Mouse (Mus musculus) C2C12 (cell line): ENCODE results near the gene 4833439L19Rik. TPM values are rescaled to one million over a fixed set of nuclear protein-coding genes. Genes with fewer than 3 reads are reported as not detected.

Experiments
- H3K27me3 ChIP-seq: one replicate; pipeline ENCODE4 v1.6.1; 2011; ENCODE audit not compliant: control insufficient read depth, insufficient read depth, insufficient read length
- H3K36me3 ChIP-seq: one replicate; pipeline ENCODE4 v1.6.1; 2011; ENCODE audit not compliant: control insufficient read depth, insufficient read depth
- H3K4me3 ChIP-seq: one replicate; pipeline ENCODE4 v1.5.1; 2011; ENCODE audit warnings: mild to moderate bottlenecking, control low read depth; ENCODE audit not compliant: poor library complexity, insufficient read depth, severe bottlenecking
- H3K79me2 ChIP-seq: one replicate; pipeline ENCODE4 v1.6.1; 2011; ENCODE audit not compliant: control insufficient read depth, insufficient read depth
- H3K79me3 ChIP-seq: one replicate; pipeline ENCODE4 v1.6.1; 2011; ENCODE audit warnings: low read depth, control low read depth
- H3ac ChIP-seq: one replicate; pipeline ENCODE3; 2011; ENCODE audit warnings: low read depth; ENCODE audit not compliant: control insufficient read depth, insufficient read length
- CEBPB ChIP-seq: IDR thresholded peaks from one replicate; pipeline ENCODE4 v1.6.1; 2011; ENCODE audit warnings: low read depth, mild to moderate bottlenecking, control low read depth, moderate library complexity
- CTCF ChIP-seq: IDR thresholded peaks from one replicate; pipeline ENCODE4 v1.5.1; 2011; ENCODE audit not compliant: control insufficient read depth, insufficient read depth, insufficient read length
- FOSL1 ChIP-seq: IDR thresholded peaks from one replicate; pipeline ENCODE4 v1.8.0; 2011; ENCODE audit warnings: mild to moderate bottlenecking, low read length; ENCODE audit not compliant: poor library complexity, insufficient read depth, severe bottlenecking
- MAX ChIP-seq: IDR thresholded peaks from one replicate; pipeline ENCODE4 v1.6.1; 2011; ENCODE audit warnings: mild to moderate bottlenecking, control low read depth
- MYOD1 ChIP-seq: IDR thresholded peaks from one replicate; pipeline ENCODE4 v1.6.1; 2011; ENCODE audit warnings: low read depth; ENCODE audit not compliant: control insufficient read depth, insufficient read length
- MYOG ChIP-seq: IDR thresholded peaks from one replicate; pipeline ENCODE4 v1.6.1; 2011; ENCODE audit not compliant: control insufficient read depth, insufficient read length; ENCODE audit errors: extremely low read depth
- USF1 ChIP-seq: IDR thresholded peaks from one replicate; pipeline ENCODE4 v1.6.1; 2011; ENCODE audit warnings: low read depth, mild to moderate bottlenecking, control low read depth, moderate library complexity
- polyA plus RNA-seq: library from polyadenylated mRNA; unstranded; fragments of >200 nt; fragmentation: generic; extraction: Trizol; gene quantifications from one replicate; pipeline ENCODE4 v1.2.1, GENCODE M21; 2012; ENCODE audit warnings: missing spikeins

The 4833439L19Rik gene
- polyA plus RNA-seq, 1 experiment: 62.8 TPM

GRCm38 (mm10) chr13:54589996-54590951, 25.0 kb upstream of the 4833439L19Rik start, which contains the start of the genes Nop16 and Higd2a:
Nop16 (minus strand) TSS chr13:54590090.
Higd2a (plus strand) TSS chr13:54590207.
- Histone ChIP-seq H3K79me3 (peaks cover 21% of the 10 kb centered on the region), H3K27me3 (no peaks in the 10 kb centered on the region), H3K4me3 (peak within 1 kb of the TSS; percentile 79), H3K36me3 (peaks cover 35% of the 10 kb centered on the region), H3K79me2 (peaks cover 72% of the 10 kb centered on the region), H3ac (peak within 1 kb of the TSS; percentile 100)
- no peak for TF ChIP-seq MYOD1
- TF ChIP-seq MAX: peak; percentile 90
- no peak for TF ChIP-seq FOSL1
- TF ChIP-seq CEBPB: peak; percentile 16

GRCm38 (mm10) chr13:54589414-54589995, 24.3 kb upstream of the 4833439L19Rik start:
- peaks cover 72% of the 10 kb centered on the region for H3K79me2 ChIP-seq
- H3ac ChIP-seq: peak overlapping the region; percentile 74
- H3K4me3 ChIP-seq: peak overlapping the region; percentile 79
- peaks cover 42% of the 10 kb centered on the region for H3K36me3 ChIP-seq
- TF ChIP-seq MYOG (no peak), MAX (no peak), USF1 (no peak), FOSL1 (no peak), CTCF (no peak), MYOD1 (no peak), CEBPB (no peak)
- peaks cover 21% of the 10 kb centered on the region for H3K79me3 ChIP-seq
- H3K27me3 ChIP-seq: no peaks in the 10 kb centered on the region

- Histone ChIP-seq H3ac (no peak overlapping the region), H3K4me3 (no peak overlapping the region), H3K79me3 (peaks cover 17% of the 10 kb centered on the region), H3K36me3 (peaks cover 74% of the 10 kb centered on the region), H3K79me2 (peaks cover 47% of the 10 kb centered on the region), H3K27me3 (no peaks in the 10 kb centered on the region)
- TF ChIP-seq MAX (no peak), MYOD1 (no peak), USF1 (no peak), CEBPB (no peak), FOSL1 (no peak), CTCF (no peak), MYOG (no peak)
Observed at GRCm38 (mm10) chr13:54585831-54586230, 20.6 kb upstream of the 4833439L19Rik start.

GRCm38 (mm10) chr13:54582860-54583259, 17.6 kb upstream of the 4833439L19Rik start:
- Histone ChIP-seq H3K4me3 (no peak overlapping the region), H3ac (no peak overlapping the region), H3K79me2 (peaks cover 19% of the 10 kb centered on the region), H3K36me3 (peaks cover 65% of the 10 kb centered on the region), H3K27me3 (no peaks in the 10 kb centered on the region), H3K79me3 (no peaks in the 10 kb centered on the region)
- TF ChIP-seq MYOD1 (no peak), MYOG (no peak), CEBPB (no peak), USF1 (no peak), MAX (no peak), FOSL1 (no peak), CTCF (no peak)

- peaks cover 58% of the 10 kb centered on the region for H3K36me3 ChIP-seq
- H3ac ChIP-seq: no peak overlapping the region
- no peaks in the 10 kb centered on the region for H3K27me3 ChIP-seq
- TF ChIP-seq MAX: no peak
- TF ChIP-seq MYOG: no peak
- no peak for TF ChIP-seq CTCF
- TF ChIP-seq MYOD1: no peak
- no peak for TF ChIP-seq USF1
- TF ChIP-seq CEBPB: no peak
- TF ChIP-seq FOSL1: no peak
- H3K79me3 ChIP-seq: no peaks in the 10 kb centered on the region
- H3K4me3 ChIP-seq: no peak overlapping the region
- H3K79me2 ChIP-seq: peaks cover 11% of the 10 kb centered on the region
Observed at GRCm38 (mm10) chr13:54582126-54582525, 16.9 kb upstream of the 4833439L19Rik start.

- Histone ChIP-seq H3K4me3 (no peak overlapping the region), H3K27me3 (no peaks in the 10 kb centered on the region), H3K79me2 (peaks cover 7% of the 10 kb centered on the region), H3K36me3 (peaks cover 50% of the 10 kb centered on the region), H3ac (no peak overlapping the region), H3K79me3 (no peaks in the 10 kb centered on the region)
- no peak for TF ChIP-seq MYOG
- no peak for TF ChIP-seq MAX
- no peak for TF ChIP-seq FOSL1
- no peak for TF ChIP-seq CEBPB
- no peak for TF ChIP-seq CTCF
- no peak for TF ChIP-seq USF1
- no peak for TF ChIP-seq MYOD1
Observed at GRCm38 (mm10) chr13:54581385-54581784, 16.1 kb upstream of the 4833439L19Rik start.
